Mouse (Mus musculus) mouse embryonic stem cell (cell line): ENCODE measurements around the gene Sox6.

Experiments used
- in situ Hi-C, 2 experiments: fragments of 300-500 bp; cut with MboI; formaldehyde crosslinking; loops; 1 replicate in 1 of 2; 3 replicates in 1 of 2; pipeline ENCODE4 v1.14.3; 2019 to 2020; ENCODE audit warnings: low sequenced_read_pairs in 2 of 2, low pct_unique_long_range_greater_than_20kb in 1 of 2, mixed read lengths in 1 of 2; ENCODE audit not compliant: unreplicated experiment in 1 of 2

Sox6 gene

GRCm38 (mm10) chr7:116030597-116031387 is 7.8 kb downstream of the Sox6 start:
- in situ Hi-C loops = loop anchor here (10.0 to 25.0 kb wide), 6 partner anchors 166 to 1118 kb away; no protein-coding TSS in a partner anchor

- in situ Hi-C loops = loop anchor here (10.0 to 25.0 kb wide), 6 partner anchors 165 to 1118 kb away; no protein-coding TSS in a partner anchor
These were observed 8.6 kb downstream of the Sox6 start for GRCm38 (mm10) chr7:116029991-116030390.

- in situ Hi-C loops = no loop called here
These were observed 35.9 kb downstream of the Sox6 start for GRCm38 (mm10) chr7:116002726-116003125.

- in situ Hi-C loops = no loop called here
These were observed 50.4 kb downstream of the Sox6 start for GRCm38 (mm10) chr7:115988109-115988779.

- in situ Hi-C loops = no loop called here
These were observed 52.9 kb downstream of the Sox6 start for GRCm38 (mm10) chr7:115985716-115986115.

- in situ Hi-C loops = no loop called here
These were observed 54.5 kb downstream of the Sox6 start for GRCm38 (mm10) chr7:115984076-115984475.

GRCm38 (mm10) chr7:115979813-115980512 is 58.6 kb downstream of the Sox6 start:
- in situ Hi-C loops = no loop called here

GRCm38 (mm10) chr7:115974518-115974917 is 64.1 kb downstream of the Sox6 start:
- in situ Hi-C loops = no loop called here

- in situ Hi-C loops = no loop called here
These were observed 71.4 kb downstream of the Sox6 start for GRCm38 (mm10) chr7:115967186-115967585.

GRCm38 (mm10) chr7:115966181-115966580 is 72.4 kb downstream of the Sox6 start:
- in situ Hi-C loops = no loop called here

- in situ Hi-C loops = no loop called here
These were observed 85.5 kb downstream of the Sox6 start for GRCm38 (mm10) chr7:115953046-115953445.

GRCm38 (mm10) chr7:115952235-115952634 is 86.4 kb downstream of the Sox6 start:
- in situ Hi-C loops = no loop called here

- in situ Hi-C loops = no loop called here
These were observed 86.9 kb downstream of the Sox6 start for GRCm38 (mm10) chr7:115951689-115952088.

- in situ Hi-C loops = no loop called here
These were observed 90.7 kb downstream of the Sox6 start for GRCm38 (mm10) chr7:115947916-115948315.

GRCm38 (mm10) chr7:115946559-115946958 is 92.0 kb downstream of the Sox6 start:
- in situ Hi-C loops = no loop called here

- in situ Hi-C loops = no loop called here
These were observed 93.1 kb downstream of the Sox6 start for GRCm38 (mm10) chr7:115945516-115945915.

- in situ Hi-C loops = no loop called here
These were observed 94.3 kb downstream of the Sox6 start for GRCm38 (mm10) chr7:115944250-115944649.

GRCm38 (mm10) chr7:115941766-115942165 is 96.8 kb downstream of the Sox6 start:
- in situ Hi-C loops = no loop called here

GRCm38 (mm10) chr7:115939292-115939691 is 99.3 kb downstream of the Sox6 start:
- in situ Hi-C loops = no loop called here
